Mouse (Mus musculus): ENCODE measurements at regions not wholly inside any gene's neighbourhood (a gene's known extent, or its start where the extent isn't known, plus 50 kb on each side); places are given as distances from the start of the nearest gene placed in this dataset.

DNA sequence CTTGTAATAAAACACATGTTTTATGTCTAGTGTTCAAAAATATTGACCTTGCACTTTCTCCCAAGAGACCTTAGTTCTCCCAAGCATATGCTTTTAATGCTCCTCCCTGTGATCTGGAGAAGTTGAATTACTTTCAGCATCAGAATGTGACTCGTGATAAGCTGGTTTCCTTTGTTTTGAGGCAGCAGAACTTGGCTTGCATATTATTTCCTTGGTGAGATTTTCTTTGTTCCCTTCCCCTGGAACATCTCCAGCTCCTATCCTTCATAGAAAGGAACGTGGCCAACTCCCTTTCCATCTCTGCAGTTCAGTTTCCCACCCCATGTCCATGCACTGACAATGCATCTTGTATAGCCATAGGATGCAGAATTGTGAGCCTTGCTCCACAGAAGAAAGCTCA lies 1292.0 kb upstream of the Flrt2 start:
- TF ChIP-seq TCF12 (IDR thresholded peaks at IDR 0.05; ENCODE audit: insufficient read depth, poor library complexity, severe bottlenecking), result no peak
- no peak for TF ChIP-seq POLR2A (IDR thresholded peaks at IDR 0.05; ENCODE audit: insufficient read length, low read depth)
- TF ChIP-seq SRF (IDR thresholded peaks at IDR 0.05; ENCODE audit: control insufficient read depth, insufficient read length, low read depth), result no peak

Measured in myocyte (in vitro differentiated cells).